Mouse (Mus musculus) spleen, embryonic (tissue): ENCODE measurements at regions not wholly inside any gene's neighbourhood (a gene's known extent, or its start where the extent isn't known, plus 50 kb on each side); places are given as distances from the start of the nearest gene placed in this dataset.
"Not testable (repeated sequence)": the region's sequence is repeated elsewhere in the genome, so short reads cannot be mapped to it uniquely, and the experiment has no call there.

Experiments used
- CTCF ChIA-PET: fragments of 350-600 bp; sonication (Branson Sonifier 250); formaldehyde crosslinking; loops from one replicate; lab custom pipeline; 2022; lab: Charles Lee

DNA sequence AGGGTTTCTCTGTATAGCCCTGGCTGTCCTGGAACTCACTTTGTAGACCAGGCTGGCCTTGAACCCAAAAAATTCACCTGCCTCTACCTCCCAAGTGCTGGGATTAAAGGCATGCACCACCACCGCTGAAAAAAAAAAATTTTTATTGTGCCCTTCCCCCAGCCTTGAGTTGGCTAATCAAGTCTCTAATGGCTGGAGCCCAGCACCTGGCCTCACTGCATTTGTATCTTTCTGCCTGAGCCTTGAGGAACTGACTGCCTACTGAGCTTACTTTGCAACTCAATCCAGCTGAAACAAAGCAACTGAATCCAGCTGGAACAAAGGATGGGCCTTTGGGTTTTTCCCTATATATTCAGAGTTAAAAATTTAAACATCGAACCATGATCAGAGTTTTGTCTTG, 153.3 kb upstream of the Ccnh start:
- CTCF ChIA-PET: interaction anchor here (0.7 kb wide), 1 partner anchor 18 kb away, joined by 7 read pairs; no protein-coding TSS in a partner anchor

- CTCF ChIA-PET: no interaction called here
Measured at GRCm38 (mm10) chr13:85036830-85037229, 152.4 kb upstream of the Ccnh start.

- CTCF ChIA-PET: no interaction called here
Measured at GRCm38 (mm10) chr13:85066585-85067550, 122.3 kb upstream of the Ccnh start.

GRCm38 (mm10) chr13:85067551-85068283, 121.5 kb upstream of the Ccnh start:
- CTCF ChIA-PET: no interaction called here

DNA sequence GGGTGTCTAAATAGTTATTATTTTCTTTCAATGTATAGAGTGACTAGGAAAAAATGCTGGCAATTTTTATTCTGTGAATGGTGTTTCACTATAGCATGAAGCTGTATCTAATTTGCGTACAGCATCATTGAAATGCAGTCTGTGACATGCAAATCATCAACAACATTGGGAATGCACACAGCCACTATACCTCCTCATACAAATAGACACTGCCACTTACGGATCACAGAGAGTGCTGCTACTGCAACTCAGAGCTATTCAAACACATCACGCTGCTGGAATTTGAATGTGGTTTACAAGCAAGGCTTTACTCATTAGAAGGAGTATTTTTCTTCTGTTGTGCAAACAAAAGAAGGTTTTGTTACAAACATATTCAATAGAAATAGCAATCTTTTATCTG, 120.8 kb upstream of the Ccnh start:
- CTCF ChIA-PET: no interaction called here

GRCm38 (mm10) chr13:85083335-85083734, 105.9 kb upstream of the Ccnh start:
- CTCF ChIA-PET: no interaction called here

DNA sequence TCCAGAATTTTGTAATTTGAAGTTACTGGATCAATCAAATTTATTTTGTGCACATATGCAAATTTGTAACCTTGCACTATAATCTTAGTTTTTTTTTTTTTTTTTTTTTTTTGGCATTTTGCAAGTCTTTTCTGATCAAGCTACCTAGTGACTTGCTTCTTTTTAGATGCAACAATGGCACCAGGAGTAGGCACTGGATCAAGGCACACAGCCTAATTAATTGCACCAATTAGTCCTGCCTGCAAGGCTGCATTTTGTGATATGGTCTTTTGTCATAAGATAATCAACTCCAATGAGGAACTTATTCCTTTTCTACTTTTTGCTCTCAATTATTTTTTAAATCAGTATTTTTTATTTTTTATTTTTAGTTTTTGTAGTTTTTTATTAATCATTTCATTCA, 105.5 kb upstream of the Ccnh start:
- CTCF ChIA-PET: no interaction called here

DNA sequence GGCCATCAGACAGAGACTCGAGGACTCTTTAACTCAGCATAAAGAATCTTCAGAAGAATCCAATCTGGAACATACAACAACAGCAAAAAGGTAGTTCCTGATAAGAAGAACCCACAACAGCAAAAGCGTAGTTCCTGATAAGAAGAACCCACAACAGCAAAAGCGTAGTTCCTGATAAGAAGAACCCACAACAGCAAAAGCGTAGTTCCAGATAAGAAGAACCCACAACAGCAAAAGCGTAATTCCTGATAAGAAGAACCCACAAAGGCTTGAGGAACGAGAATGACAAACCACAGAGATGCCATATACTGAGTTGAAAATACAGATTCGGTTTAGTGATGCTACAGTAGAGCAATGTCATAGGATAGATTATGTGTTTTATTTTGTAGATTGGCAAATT, 93.0 kb upstream of the Ccnh start:
- CTCF ChIA-PET: no interaction called here

GRCm38 (mm10) chr13:85123309-85123708, 65.9 kb upstream of the Ccnh start:
- CTCF ChIA-PET: no interaction called here

- CTCF ChIA-PET: not testable (repeated sequence)
Measured at GRCm38 (mm10) chr13:85126573-85127547, 62.3 kb upstream of the Ccnh start.

DNA sequence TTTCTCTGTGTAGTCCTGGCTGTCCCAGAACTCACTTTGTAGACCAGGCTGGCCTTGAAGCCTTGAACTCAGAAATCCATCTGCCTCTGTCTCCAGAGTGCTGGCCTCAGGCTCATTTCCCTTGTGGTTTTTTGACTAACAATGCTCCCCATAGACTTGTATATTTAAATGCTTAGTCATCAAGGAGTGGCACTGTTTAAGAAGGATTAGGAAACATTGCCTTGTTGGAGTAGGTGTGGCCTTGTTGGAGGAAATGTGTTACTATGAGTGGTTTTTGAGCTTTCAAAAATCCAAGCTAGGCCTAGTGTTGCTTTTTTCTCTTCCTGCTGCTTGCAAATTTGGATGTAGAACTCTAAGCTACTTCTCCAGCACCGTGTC, 61.7 kb upstream of the Ccnh start:
- CTCF ChIA-PET: no interaction called here
